Mouse (Mus musculus) mature B cell (primary cell): Measurements from ENCODE around the gene Trhde.

Source experiments
- in situ Hi-C: fragments of 300-500 bp; cut with MboI; formaldehyde crosslinking; loops from 2 replicates; pipeline ENCODE4 v1.14.3; 2019

The Trhde gene

DNA sequence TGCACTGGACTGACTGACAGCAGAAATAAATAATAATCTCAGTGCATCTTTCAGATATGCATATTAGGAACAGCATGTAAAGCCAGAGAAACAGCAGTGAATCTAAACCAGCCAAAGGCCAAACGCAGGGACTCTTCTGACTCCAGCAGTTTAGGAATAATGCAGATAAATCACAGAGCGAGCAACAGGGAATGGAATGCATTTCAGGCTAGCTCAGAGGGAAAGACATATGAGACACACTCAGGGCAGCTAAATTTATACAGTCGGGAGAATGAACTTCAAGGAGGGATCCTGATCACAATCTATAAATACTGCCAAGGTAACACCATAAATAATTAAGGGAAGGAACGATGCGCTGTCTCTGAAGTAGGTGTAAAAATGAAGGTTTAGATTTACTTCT is 66.4 kb downstream of the Trhde start:
- in situ Hi-C loops, result no loop called here

DNA sequence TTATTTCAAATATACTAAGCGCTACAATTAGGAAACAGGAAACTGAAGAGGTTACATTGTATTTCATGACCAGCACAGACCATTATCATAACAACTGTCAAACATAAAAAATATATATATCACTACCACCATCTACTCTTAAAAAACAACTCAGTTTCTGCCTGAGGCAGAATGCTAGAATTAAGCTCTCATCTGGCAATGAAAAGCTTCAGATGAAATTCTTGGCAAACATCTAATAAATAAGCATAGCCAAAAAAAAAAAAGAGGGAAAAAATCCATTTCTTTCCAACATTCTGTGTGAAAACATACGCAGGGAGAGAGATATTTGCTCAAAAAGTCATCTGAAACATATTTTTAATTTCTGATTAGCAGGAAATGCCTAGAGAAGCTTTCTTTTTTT is 67.0 kb downstream of the Trhde start:
- in situ Hi-C loops, result no loop called here

DNA sequence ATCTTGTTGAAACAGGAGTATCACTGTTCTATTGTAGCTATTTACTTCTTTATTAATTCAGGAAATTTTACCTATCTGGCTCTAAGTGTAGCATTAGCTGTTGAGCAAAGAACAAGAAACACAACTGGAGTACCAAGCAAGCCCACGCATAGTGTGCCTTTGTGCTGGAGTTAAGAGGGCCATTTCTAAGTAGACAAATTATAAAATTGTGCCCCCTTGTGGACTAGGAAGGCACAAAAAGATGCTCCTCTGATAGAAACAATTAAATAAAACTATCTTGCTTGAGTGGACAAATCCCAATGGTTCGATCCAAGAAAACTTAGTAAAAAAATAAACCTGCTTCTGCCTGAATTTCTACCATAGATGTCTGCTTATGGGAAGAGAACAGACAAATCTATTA is 76.5 kb downstream of the Trhde start:
- in situ Hi-C loops, result no loop called here

DNA sequence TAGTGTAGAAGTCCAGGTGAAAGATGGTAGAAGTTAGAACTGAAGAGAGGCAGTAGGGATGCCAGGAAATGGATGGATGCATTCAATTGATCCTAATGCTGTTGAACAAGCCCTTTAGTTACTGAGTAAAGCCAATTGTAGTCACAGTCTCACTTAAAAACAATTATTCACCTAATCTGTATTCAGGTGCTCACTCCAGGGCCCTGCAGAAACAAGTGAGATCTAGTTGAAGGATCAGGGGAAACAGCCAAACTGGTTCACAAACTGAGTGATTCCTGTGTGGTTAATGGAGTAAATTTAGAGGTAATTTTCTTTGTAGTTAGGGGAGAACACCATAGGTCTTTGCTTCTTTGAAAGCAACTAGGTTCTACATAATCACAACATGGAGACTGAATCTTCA is 100.3 kb downstream of the Trhde start:
- in situ Hi-C loops, result no loop called here

- in situ Hi-C loops, result no loop called here
Observed at GRCm38 (mm10) chr10:114671791-114672415, 130.2 kb downstream of the Trhde start.

- in situ Hi-C loops, result no loop called here
Observed at GRCm38 (mm10) chr10:114593046-114593445, 209.1 kb downstream of the Trhde start.

- in situ Hi-C loops, result no loop called here
Observed at GRCm38 (mm10) chr10:114578926-114579325, 223.2 kb downstream of the Trhde start.

DNA sequence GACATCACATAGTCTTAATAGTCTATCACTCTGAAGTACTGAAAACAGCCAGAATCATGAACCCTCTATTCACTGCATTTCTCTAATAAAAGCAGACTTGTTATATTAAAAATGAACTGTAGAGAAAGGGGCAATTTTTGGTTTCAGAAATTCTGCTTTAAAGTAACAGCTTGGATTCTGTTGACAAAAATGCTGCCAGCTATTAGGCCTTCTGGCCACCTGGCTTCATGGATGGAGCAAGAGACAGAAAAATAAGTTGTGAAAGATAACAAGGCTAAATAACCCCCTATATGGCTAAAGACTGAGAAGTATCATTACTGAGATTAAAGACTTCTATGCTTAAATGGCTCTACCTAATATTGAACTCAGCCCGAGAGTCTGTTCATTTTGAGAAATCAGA is 234.2 kb downstream of the Trhde start:
- in situ Hi-C loops, result no loop called here

GRCm38 (mm10) chr10:114509186-114509585 is 292.9 kb downstream of the Trhde start:
- in situ Hi-C loops, result no loop called here

GRCm38 (mm10) chr10:114488806-114489205 is 313.3 kb downstream of the Trhde start:
- in situ Hi-C loops, result no loop called here

GRCm38 (mm10) chr10:114455591-114455990 is 346.5 kb downstream of the Trhde start:
- in situ Hi-C loops, result no loop called here

GRCm38 (mm10) chr10:114448116-114448515 is 354.0 kb downstream of the Trhde start:
- in situ Hi-C loops, result no loop called here

GRCm38 (mm10) chr10:114418956-114419530 is 383.1 kb downstream of the Trhde start:
- in situ Hi-C loops, result no loop called here

DNA sequence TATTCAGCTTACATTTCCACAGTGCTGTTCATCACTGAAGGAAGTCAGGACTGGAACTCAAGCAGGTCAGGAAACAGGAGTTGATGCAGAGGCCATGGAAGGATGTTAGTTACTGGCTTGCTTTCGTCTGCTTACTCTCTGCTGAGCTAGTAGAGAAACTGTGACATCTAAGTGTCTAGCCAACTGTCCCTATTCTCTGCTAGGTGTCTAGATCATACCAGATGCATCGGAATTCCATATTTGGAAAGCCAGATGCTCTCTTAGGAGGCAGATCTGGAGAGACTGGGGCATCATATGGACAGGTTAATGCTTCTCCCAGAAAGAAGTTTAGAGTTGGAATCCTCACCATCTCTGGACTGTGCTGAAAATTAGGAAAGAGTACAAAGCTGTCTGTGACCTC is 386.4 kb downstream of the Trhde start:
- in situ Hi-C loops, result no loop called here

- in situ Hi-C loops, result no loop called here
Observed at GRCm38 (mm10) chr10:114405260-114405659, 396.8 kb downstream of the Trhde start.

GRCm38 (mm10) chr10:114403795-114404194 is 398.3 kb downstream of the Trhde start:
- in situ Hi-C loops, result no loop called here

DNA sequence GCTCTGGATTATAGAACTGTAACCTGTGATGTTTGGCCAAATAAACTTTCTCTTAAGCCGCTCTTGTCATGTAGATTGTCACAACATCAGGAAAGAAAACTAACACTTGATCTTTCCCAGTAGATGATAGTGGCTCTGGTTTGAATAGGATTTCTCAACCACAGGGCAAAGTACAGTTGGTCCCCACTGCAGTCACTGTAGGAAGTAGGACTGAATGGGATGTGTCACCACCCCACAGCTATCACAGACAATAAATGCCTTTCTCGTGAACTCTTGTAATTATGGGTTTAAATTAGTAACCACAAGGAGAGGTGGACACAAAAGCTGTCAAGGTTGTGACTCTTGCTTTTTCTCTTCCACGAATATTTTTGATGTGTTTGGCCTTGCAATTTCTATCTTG is 431.3 kb downstream of the Trhde start:
- in situ Hi-C loops, result no loop called here

GRCm38 (mm10) chr10:114363442-114363841 is 438.7 kb downstream of the Trhde start:
- in situ Hi-C loops, result no loop called here

- in situ Hi-C loops, result no loop called here
Observed at GRCm38 (mm10) chr10:114362631-114363030, 439.5 kb downstream of the Trhde start.
